Mouse (Mus musculus): Measurements from ENCODE around the gene B4gat1.
"Not testable (repeated sequence)": the region's sequence is repeated elsewhere in the genome, so short reads cannot be mapped to it uniquely, and the experiment has no call there.

The B4gat1 gene

GRCm38 (mm10) chr19:5083961-5084833 lies 45.6 kb downstream of the B4gat1 start:
- DNase-seq (ENCODE audit: low read depth, low spot score), result no peak

- no peak for DNase-seq (ENCODE audit: low read depth, low spot score)
These were observed 46.2 kb downstream of the B4gat1 start for GRCm38 (mm10) chr19:5084834-5085144.

GRCm38 (mm10) chr19:5085145-5085863 lies 46.7 kb downstream of the B4gat1 start, which contains the start of gene Tmem151a:
TSS of gene Tmem151a (minus strand) at chr19:5085531.
- no peak for DNase-seq (ENCODE audit: low read depth, low spot score)

- not testable (repeated sequence) for DNase-seq (ENCODE audit: low read depth, low spot score)
These were observed 47.9 kb downstream of the B4gat1 start for GRCm38 (mm10) chr19:5086533-5086932.

GRCm38 (mm10) chr19:5087884-5088728 lies 49.5 kb downstream of the B4gat1 start, which contains the start of gene Yif1a:
TSS of gene Yif1a (plus strand) at chr19:5088538.
- DNase-seq (ENCODE audit: low read depth, low spot score), result peak; percentile 92

GRCm38 (mm10) chr19:5089324-5089723 lies 50.7 kb downstream of the B4gat1 start:
- no peak for DNase-seq (ENCODE audit: low read depth, low spot score)
